12 mouse cellular contexts compared by ENCODE assay signal in the genomic region with DNA sequence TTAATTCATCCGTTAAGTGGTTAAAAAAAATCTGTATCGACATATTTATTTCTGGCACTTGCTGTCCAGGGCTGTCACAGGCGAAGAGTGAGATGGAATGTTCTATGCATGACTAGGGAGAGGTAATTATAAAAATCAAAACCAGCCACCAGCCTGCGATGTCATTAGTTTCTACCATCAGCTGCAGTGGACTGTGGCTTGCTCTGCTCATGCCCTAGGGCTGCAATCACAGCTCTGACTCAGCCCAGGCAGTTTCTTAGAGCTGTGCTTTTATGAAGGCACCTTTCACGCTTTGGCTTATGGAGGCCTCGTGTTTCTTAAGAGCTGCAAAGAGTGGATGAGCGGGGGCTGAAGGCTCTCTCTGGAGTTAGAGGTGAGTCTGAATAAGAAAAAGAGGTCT. TPM values are rescaled to one million over a fixed set of nuclear protein-coding genes. Genes with fewer than 3 reads are reported as not detected.
A peak's percentile ranks its signal among the peaks of the same experiment; 100 is the strongest.
DNase-seq lines count a peak whose midpoint lies in the region; ATAC-seq lines count a peak whose summit lies in the region.
"Had no signal": no experiment of that assay in that cellular context is flagged by ENCODE, and none has a peak within 500 bp of the region (broad histone marks: within the 10 kb centered on the region; RNA-seq: fewer than 3 reads in every experiment).

No protein-coding gene starts in this region.

- ATAC-seq in embryonic facial prominence, embryonic 14.5 days (ENCODE audit: low read depth), result no peak
- peak; percentile 45; the same call in 1 of the 2 replicates for ATAC-seq in limb, embryonic 13.5 days (ENCODE audit: low FRiP score, low read depth)

- H3K36me3 ChIP-seq in embryonic facial prominence, embryonic 14.5 days (ENCODE audit: control insufficient read depth, insufficient read depth, low read length), result no peaks in the 10 kb centered on the region
- H3K36me3 ChIP-seq in limb, embryonic 13.5 days, result no peaks in the 10 kb centered on the region
- H3K36me3 ChIP-seq: stomach, embryonic 15.5 days had no signal

- H3K4me2 ChIP-seq in embryonic facial prominence, embryonic 14.5 days (ENCODE audit: low read depth, low read length), result no peak overlapping the region
- no peak overlapping the region for H3K4me2 ChIP-seq in limb, embryonic 13.5 days (replicated peaks)
- H3K4me2 ChIP-seq: liver, embryonic 13.5 days; stomach, embryonic 15.5 days had no signal

- H3K9ac ChIP-seq in embryonic facial prominence, embryonic 14.5 days (ENCODE audit: low read depth, low read length), result no peak overlapping the region
- no peak overlapping the region for H3K9ac ChIP-seq in limb, embryonic 13.5 days
- H3K9ac ChIP-seq: liver, embryonic 13.5 days; stomach, embryonic 15.5 days had no signal

- no peak overlapping the region for H3K4me3 ChIP-seq in embryonic facial prominence, embryonic 14.5 days (ENCODE audit: low read depth, low read length)
- no peak overlapping the region for H3K4me3 ChIP-seq in limb, embryonic 13.5 days
- H3K4me3 ChIP-seq: layer of hippocampus, adult 2 months; liver, embryonic 13.5 days; stomach, embryonic 15.5 days had no signal

- no peaks in the 10 kb centered on the region for H3K27me3 ChIP-seq in embryonic facial prominence, embryonic 14.5 days (replicated peaks; ENCODE audit: control insufficient read depth, insufficient read depth, low read length)
- no peaks in the 10 kb centered on the region for H3K27me3 ChIP-seq in limb, embryonic 13.5 days
- H3K27me3 ChIP-seq: liver, embryonic 13.5 days; stomach, embryonic 15.5 days had no signal

- H3K9me3 ChIP-seq in embryonic facial prominence, embryonic 14.5 days (ENCODE audit: control insufficient read depth, low read length), result no peaks in the 10 kb centered on the region
- no peaks in the 10 kb centered on the region for H3K9me3 ChIP-seq in limb, embryonic 13.5 days
- H3K9me3 ChIP-seq: liver, embryonic 13.5 days; stomach, embryonic 15.5 days had no signal

- H3K4me1 ChIP-seq in embryonic facial prominence, embryonic 14.5 days (ENCODE audit: control insufficient read depth, insufficient read depth, low read length), result 0 out of 2 replicates have a peak, but pooled peaks cover 4% of the 10 kb centered on the region
- peaks cover 33% of the 10 kb centered on the region for H3K4me1 ChIP-seq in limb, embryonic 13.5 days
- H3K4me1 ChIP-seq: liver, embryonic 13.5 days; stomach, embryonic 15.5 days had no signal

- no peak overlapping the region for H3K27ac ChIP-seq in embryonic facial prominence, embryonic 14.5 days (replicated peaks; ENCODE audit: low read depth, low read length)
- H3K27ac ChIP-seq in limb, embryonic 13.5 days, result peak overlapping the region; percentile 2; the same call in 1 of the 2 replicates
- H3K27ac ChIP-seq: layer of hippocampus, adult 2 months; liver, embryonic 13.5 days; stomach, embryonic 15.5 days had no signal

- 36% methylated on average over 7 of the region's 7 CpGs for WGBS in embryonic facial prominence, embryonic 14.5 days
- WGBS in limb, embryonic 13.5 days, result 28% methylated on average over 7 of the region's 7 CpGs

- DNase-seq in brain, adult 2 months (ENCODE audit: low read depth, low spot score), result peak; percentile 43
- peak; percentile 17 for DNase-seq in embryonic facial prominence, embryonic 14.5 days (ENCODE audit: low spot score)
- peak; percentile 26 for DNase-seq in kidney, adult 9 months
- DNase-seq in thymus, postnatal 4 days, result no peak
- no peak for DNase-seq in gastrocnemius, postnatal 25 days
- no peak for DNase-seq in ovary, adult 18-20 months (ENCODE audit: low spot score)
- DNase-seq: heart, postnatal 14 days; liver, embryonic 13.5 days; right cerebral cortex, postnatal 25 days had no signal

RNA-seq across cellular contexts. Expression of a gene that starts 32.3 kb away (rescaled TPM):
- 17.4 and 17.5 TPM in 2 replicates for polyA plus RNA-seq in embryonic facial prominence, embryonic 14.5 days (2014; fragmentation: Nextera tagmentation; extraction: Ambion mirVana)
- 10.3 and 11.1 TPM in 2 replicates for polyA plus RNA-seq in limb, embryonic 13.5 days (2015; fragmentation: Nextera tagmentation; extraction: Ambion mirVana)
- 10 to 100 TPM; 57.7 to 63.6 TPM for total RNA-seq in gastrocnemius, postnatal 25 days (2021)

Comparison
In these comparisons a context has a peak if more than half of its experiments do, and no peak if none do; other contexts are left out.
1. DNase-seq: peak in brain, adult 2 months (single experiment), embryonic facial prominence, embryonic 14.5 days (single experiment) and kidney, adult 9 months (single experiment); none in thymus, postnatal 4 days (single experiment), gastrocnemius, postnatal 25 days (single experiment) and ovary, adult 18-20 months (single experiment).